ENCODE assay signal across 27 mouse cellular contexts in the genomic region with DNA sequence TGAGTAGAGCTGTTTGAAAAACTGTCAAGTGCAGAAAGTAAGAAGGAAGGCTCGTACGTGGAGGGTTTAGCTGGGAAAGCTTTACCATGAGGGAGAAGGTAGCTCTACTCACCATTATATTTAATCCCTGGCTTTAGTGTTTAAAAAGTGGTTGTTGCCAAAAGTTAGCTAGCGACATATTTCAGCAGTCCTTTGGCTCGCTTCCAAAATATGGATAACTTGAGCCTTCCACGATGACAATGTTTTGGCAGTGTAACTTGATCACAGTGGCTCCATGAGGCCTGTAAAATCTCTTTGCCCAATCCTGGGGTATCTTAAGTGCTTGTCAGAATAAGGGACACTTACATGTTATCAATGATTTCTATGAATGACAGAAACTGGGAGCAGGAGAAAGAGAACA. TPM values are rescaled to one million over a fixed set of nuclear protein-coding genes. Genes with fewer than 3 reads are reported as not detected.
DNase-seq lines count a peak whose midpoint lies in the region; ATAC-seq and TF ChIP-seq lines count a peak whose summit lies in the region.
"Had no signal": no experiment of that assay in that cellular context is flagged by ENCODE, and none has a peak within 500 bp of the region (broad histone marks: within the 10 kb centered on the region; RNA-seq: fewer than 3 reads in every experiment).

No protein-coding gene starts in this region.

- H3K36me3 ChIP-seq in heart, embryonic 13.5 days, result no peaks in the 10 kb centered on the region
- no peaks in the 10 kb centered on the region for H3K36me3 ChIP-seq in lung, postnatal 0 days (ENCODE audit: insufficient read depth, low read length)
- peaks cover 12% of the 10 kb centered on the region; the same call in 1 of the 2 replicates for H3K36me3 ChIP-seq in embryonic facial prominence, embryonic 13.5 days
- H3K36me3 ChIP-seq: G1E; heart, embryonic 12.5 days; hindbrain, embryonic 12.5 days; intestine, embryonic 15.5 days had no signal

- no peak for TF ChIP-seq EP300 in lung, postnatal 0 days (IDR thresholded peaks at IDR 0.05)

- TF ChIP-seq CTCF in lung, postnatal 0 days (IDR thresholded peaks at IDR 0.05), result no peak
- TF ChIP-seq CTCF in embryonic fibroblast, embryonic 13.5 days (IDR thresholded peaks at IDR 0.05; ENCODE audit: borderline replicate concordance, insufficient read depth, low read length), result no peak

- H3K4me1 ChIP-seq in heart, embryonic 13.5 days, result peaks cover 23% of the 10 kb centered on the region
- peaks cover 9% of the 10 kb centered on the region for H3K4me1 ChIP-seq in lung, postnatal 0 days (ENCODE audit: insufficient read depth, low read depth, low read length)
- H3K4me1 ChIP-seq in embryonic facial prominence, embryonic 13.5 days, result peaks cover 63% of the 10 kb centered on the region
- peaks cover 20% of the 10 kb centered on the region for H3K4me1 ChIP-seq in embryonic fibroblast, embryonic 13.5 days (ENCODE audit: control insufficient read depth, insufficient read depth, low read length)

- TF ChIP-seq POLR2A in embryonic fibroblast, embryonic 13.5 days (IDR thresholded peaks at IDR 0.05; ENCODE audit: low read depth, low read length), result no peak

- H3K27me3 ChIP-seq in heart, embryonic 13.5 days (replicated peaks), result no peaks in the 10 kb centered on the region
- no peaks in the 10 kb centered on the region for H3K27me3 ChIP-seq in lung, postnatal 0 days (replicated peaks; ENCODE audit: insufficient read depth, low read length)
- H3K27me3 ChIP-seq in embryonic facial prominence, embryonic 13.5 days, result no peaks in the 10 kb centered on the region
- H3K27me3 ChIP-seq: CH12.LX; forebrain, embryonic 13.5 days; heart, embryonic 12.5 days; hindbrain, embryonic 12.5 days; intestine, embryonic 15.5 days; Patski had no signal

- no peaks in the 10 kb centered on the region for H3K9me3 ChIP-seq in heart, embryonic 13.5 days
- H3K9me3 ChIP-seq in lung, postnatal 0 days (ENCODE audit: low read length), result no peaks in the 10 kb centered on the region
- no peaks in the 10 kb centered on the region for H3K9me3 ChIP-seq in embryonic facial prominence, embryonic 13.5 days
- H3K9me3 ChIP-seq: forebrain, embryonic 10.5 days; forebrain, embryonic 13.5 days; G1E; heart, embryonic 12.5 days; hindbrain, embryonic 12.5 days; intestine, embryonic 15.5 days had no signal

- 56% methylated on average over 5 of the region's 5 CpGs for WGBS in heart, embryonic 13.5 days
- 35% methylated on average over 5 of the region's 5 CpGs for WGBS in lung, postnatal 0 days
- WGBS in embryonic facial prominence, embryonic 13.5 days, result 51% methylated on average over 5 of the region's 5 CpGs

- no peak overlapping the region for H3K4me3 ChIP-seq in heart, embryonic 13.5 days
- no peak overlapping the region for H3K4me3 ChIP-seq in lung, postnatal 0 days (ENCODE audit: low read depth, low read length)
- H3K4me3 ChIP-seq in embryonic facial prominence, embryonic 13.5 days, result no peak overlapping the region
- no peak overlapping the region for H3K4me3 ChIP-seq in embryonic fibroblast, embryonic 13.5 days (ENCODE audit: insufficient read depth, low read length)
- H3K4me3 ChIP-seq: forebrain, embryonic 10.5 days; forebrain, embryonic 13.5 days; heart, embryonic 12.5 days; hindbrain, embryonic 12.5 days; intestine, embryonic 15.5 days had no signal

- no peak overlapping the region for H3K9ac ChIP-seq in heart, embryonic 13.5 days
- no peak overlapping the region for H3K9ac ChIP-seq in lung, postnatal 0 days (replicated peaks; ENCODE audit: low read depth)
- no peak overlapping the region for H3K9ac ChIP-seq in embryonic facial prominence, embryonic 13.5 days
- H3K9ac ChIP-seq: forebrain, embryonic 13.5 days; heart, embryonic 12.5 days; hindbrain, embryonic 12.5 days; intestine, embryonic 15.5 days had no signal

- DNase-seq in heart, postnatal 25 days (ENCODE audit: low spot score), result no peak
- no peak for DNase-seq in lung, postnatal 0 days (ENCODE audit: low spot score)
- DNase-seq in lung, postnatal 10 days, result no peak
- DNase-seq in cerebellum, adult 9-10 months, result no peak
- no peak for DNase-seq in ovary, postnatal 14 days (ENCODE audit: low spot score)
- DNase-seq: adrenal gland, adult 2 months; adrenal gland, postnatal 14 days; B cell, adult 2 months; cerebellum, adult 11-12 months; cerebellum, adult 8-10 months; cerebellum, postnatal 14 days; gastrocnemius, postnatal 25 days; heart, adult 18-20 months; heart, postnatal 14 days; kidney, adult 11 months had no signal

- intact Hi-C loops in heart, postnatal 25 days (cut with DNase I), result no loop called here

- H3K27ac ChIP-seq in heart, embryonic 13.5 days (replicated peaks), result 0 out of 2 replicates have a peak overlapping the region, but pooled peaks have one; percentile 7
- peak overlapping the region; percentile 9; the same call in 1 of the 2 replicates for H3K27ac ChIP-seq in lung, postnatal 0 days (ENCODE audit: low read length)
- 0 out of 2 replicates have a peak overlapping the region, but pooled peaks have one; percentile 28 for H3K27ac ChIP-seq in embryonic facial prominence, embryonic 13.5 days
- peak overlapping the region; percentile 44; the same call in 1 of the 2 replicates for H3K27ac ChIP-seq in embryonic fibroblast, embryonic 13.5 days (ENCODE audit: insufficient read depth, low read length)
- H3K27ac ChIP-seq: forebrain, embryonic 10.5 days; forebrain, embryonic 13.5 days; hindbrain, embryonic 12.5 days; intestine, embryonic 15.5 days had no signal

- no peak for ATAC-seq in heart, embryonic 13.5 days (ENCODE audit: extremely low read depth, insufficient number of reproducible peaks, low FRiP score, low TSS enrichment)
- no peak for ATAC-seq in lung, postnatal 0 days
- no peak for ATAC-seq in embryonic facial prominence, embryonic 13.5 days (ENCODE audit: insufficient number of reproducible peaks, insufficient read depth, low FRiP score, low TSS enrichment, low read depth)
- ATAC-seq: forebrain, embryonic 13.5 days; hindbrain, embryonic 16.5 days; intestine, embryonic 15.5 days; Patski had no signal

- H3K4me2 ChIP-seq in heart, embryonic 13.5 days, result no peak overlapping the region
- no peak overlapping the region for H3K4me2 ChIP-seq in lung, postnatal 0 days (replicated peaks; ENCODE audit: low read depth, low read length)
- no peak overlapping the region for H3K4me2 ChIP-seq in embryonic facial prominence, embryonic 13.5 days
- H3K4me2 ChIP-seq: forebrain, embryonic 13.5 days; heart, embryonic 12.5 days; hindbrain, embryonic 12.5 days; intestine, embryonic 15.5 days had no signal

RNA-seq across cellular contexts. Expression of a gene that starts 12.9 kb away (rescaled TPM):
- 15.3 and 17.1 TPM in 2 replicates for polyA plus RNA-seq in heart, embryonic 13.5 days (2015; fragmentation: Nextera tagmentation; extraction: Ambion mirVana)
- 1 to 10 TPM; 3.2 to 3.8 TPM for total RNA-seq in heart, postnatal 25 days (2021)
- 56.0 and 63.0 TPM in 2 replicates for polyA plus RNA-seq in lung, postnatal 0 days (2015; fragmentation: Nextera tagmentation; extraction: Ambion mirVana)
- 78.9 and 87.3 TPM in 2 replicates for polyA plus RNA-seq in embryonic facial prominence, embryonic 13.5 days (2015; fragmentation: Nextera tagmentation; extraction: Ambion mirVana)
- polyA plus RNA-seq in embryonic fibroblast, embryonic 13.5 days (2011; ENCODE audit: insufficient read length, low read depth, missing spikeins), result 134 and 136 TPM in 2 replicates
- polyA plus RNA-seq: G1E had no signal
